Mouse (Mus musculus) olfactory bulb, adult 2 months (tissue): ENCODE data around the gene Map3k13.

ENCODE experiments used
- CTCF ChIP-seq: fragments of 200-500 bp; IDR thresholded peaks from 2 replicates; pipeline ENCODE4 v1.5.1; 2012; ENCODE audit warnings: low read depth, mild to moderate bottlenecking, low read length, moderate library complexity; ENCODE audit not compliant: insufficient read depth
- POLR2A ChIP-seq: fragments of 200-500 bp; IDR thresholded peaks from 2 replicates; pipeline ENCODE4 v1.6.1; 2012; ENCODE audit warnings: mild to moderate bottlenecking, low read depth, low read length, moderate library complexity; ENCODE audit not compliant: insufficient read depth

- TF ChIP-seq CTCF (no peak), POLR2A (no peak)
These were observed 87.0 kb downstream of the Map3k13 start for GRCm38 (mm10) chr16:21881181-21881580.
